Mouse (Mus musculus): ENCODE data around the gene Ctsm.
"Not testable (repeated sequence)": the region's sequence is repeated elsewhere in the genome, so short reads cannot be mapped to it uniquely, and the experiment has no call there.

Gene Ctsm

GRCm38 (mm10) chr13:61541631-61542030 lies at the start of gene Ctsm:
Gene Ctsm, minus strand, starts transcription at chr13:61541839.
- DNase-seq (ENCODE audit: low read depth, low spot score), result no peak

GRCm38 (mm10) chr13:61570027-61570426 lies 28.4 kb upstream of the Ctsm start, which contains the start of gene Cts3:
Gene Cts3, minus strand, starts transcription at chr13:61570127.
- DNase-seq (ENCODE audit: low read depth, low spot score), result no peak

- not testable (repeated sequence) for DNase-seq (ENCODE audit: low read depth, low spot score)
These were observed 26.4 kb upstream of the Ctsm start, which contains the start of gene Gm49352 for GRCm38 (mm10) chr13:61568074-61568473. Gene Gm49352, minus strand, starts transcription at chr13:61568174.

Measured in retina, postnatal 7 days (tissue).